Mouse (Mus musculus) small intestine, adult 2 months (tissue): ENCODE measurements at regions not wholly inside any gene's neighbourhood (a gene's known extent, or its start where the extent isn't known, plus 50 kb on each side); places are given as distances from the start of the nearest gene placed in this dataset.

Source experiments
- CTCF ChIP-seq: fragments of 200-500 bp; IDR thresholded peaks from 2 replicates; pipeline ENCODE4 v1.5.1; 2012; ENCODE audit warnings: low read depth, mild to moderate bottlenecking, control low read depth, inconsistent platforms, low read length, moderate library complexity, mixed read lengths; ENCODE audit not compliant: insufficient replicate concordance, insufficient read length; ENCODE audit errors: extremely low read depth
- POLR2A ChIP-seq: fragments of 200-500 bp; IDR thresholded peaks from 2 replicates; pipeline ENCODE4 v1.6.1; 2012; ENCODE audit warnings: low read depth, mild to moderate bottlenecking, control low read depth, inconsistent platforms, low read length, moderate library complexity

DNA sequence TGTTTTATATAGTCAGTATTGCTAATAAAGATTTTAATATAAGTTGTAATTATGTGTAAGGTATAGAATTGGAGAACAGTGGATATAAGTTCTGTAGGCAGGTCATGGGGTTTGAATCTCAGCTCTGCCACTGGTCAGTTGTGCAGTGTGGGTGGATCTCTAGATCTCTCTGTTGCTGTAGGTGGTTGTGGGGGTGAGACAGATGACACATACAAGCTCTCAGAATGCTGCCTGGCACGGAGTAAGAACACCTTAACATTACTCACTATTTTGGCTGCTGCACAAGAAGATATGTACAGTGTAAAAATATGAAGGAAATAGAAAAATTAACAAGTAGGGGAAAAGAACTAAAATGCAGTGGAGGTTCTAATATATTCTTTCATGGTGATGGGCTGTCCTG is 100.3 kb upstream of the Slc34a2 start:
- no peak for TF ChIP-seq CTCF
- TF ChIP-seq POLR2A = no peak
